Mouse (Mus musculus) layer of hippocampus, adult 9-11 months (tissue): ENCODE data around the gene Hist2h3b.
"Not testable (repeated sequence)": the region's sequence is repeated elsewhere in the genome, so short reads cannot be mapped to it uniquely, and the experiment has no call there.

Source experiments
- DNase-seq: peaks from one replicate; pipeline ENCODE4 v3.0.0; 2022

The Hist2h3b gene

DNA sequence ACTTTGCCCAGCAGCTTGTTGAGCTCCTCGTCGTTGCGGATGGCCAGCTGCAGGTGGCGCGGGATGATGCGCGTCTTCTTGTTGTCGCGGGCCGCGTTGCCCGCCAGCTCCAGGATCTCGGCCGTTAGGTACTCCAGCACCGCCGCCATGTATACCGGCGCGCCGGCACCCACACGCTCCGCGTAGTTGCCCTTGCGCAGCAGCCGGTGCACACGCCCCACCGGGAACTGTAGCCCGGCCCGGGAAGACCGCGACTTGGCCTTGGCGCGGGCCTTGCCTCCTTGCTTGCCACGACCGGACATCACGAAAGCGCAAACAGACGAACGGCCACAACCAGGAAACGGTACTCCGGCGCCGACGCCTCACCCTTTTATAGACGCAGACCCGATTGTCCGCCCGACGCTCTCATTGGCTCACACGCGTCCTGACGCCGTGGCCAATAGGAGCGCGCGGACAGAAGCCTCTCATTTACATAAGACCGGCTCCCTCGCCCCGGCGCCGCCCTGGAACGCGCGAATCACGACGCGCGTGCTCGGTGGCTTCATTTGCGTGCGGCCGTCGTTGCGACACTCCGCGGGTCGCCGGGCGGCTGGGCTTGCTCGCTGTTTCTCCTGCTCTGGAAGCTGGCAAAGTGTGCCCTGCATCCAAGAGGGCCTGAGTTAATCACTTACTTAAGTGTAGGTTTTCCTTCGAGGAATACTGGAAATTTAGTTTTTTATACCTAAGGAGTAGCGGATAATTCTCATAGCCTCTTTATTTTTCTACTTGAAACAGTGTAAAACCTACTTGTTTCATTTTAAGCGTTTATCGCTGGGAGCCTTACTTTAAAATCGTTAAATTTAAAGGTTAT, 28.3 kb upstream of the Hist2h3b start, which contains the start of gene Hist2h2aa2:
Gene Hist2h2aa2 (minus strand): TSS at position 328 of the 850 bp plus-strand sequence.
- DNase-seq, result peak; percentile 94

DNA sequence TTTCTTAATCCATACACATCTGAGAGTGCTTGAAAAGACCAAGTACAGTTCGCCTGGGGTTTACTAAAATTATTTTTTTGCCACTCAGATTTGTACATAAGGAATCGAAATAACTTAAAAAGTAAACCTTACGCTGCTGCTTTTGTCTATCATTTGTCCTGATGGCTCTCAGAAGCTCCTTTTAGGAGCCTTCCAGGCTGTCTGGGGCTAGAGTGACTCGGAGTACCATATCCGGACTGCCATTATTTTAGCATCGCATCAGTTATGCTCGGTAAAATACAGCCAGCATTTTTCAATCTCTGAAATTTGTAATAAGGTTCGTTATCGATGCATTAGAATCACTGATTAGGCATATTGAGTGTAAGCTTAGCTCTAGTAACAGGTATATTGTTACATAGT, 27.7 kb upstream of the Hist2h3b start:
- DNase-seq, result no peak

DNA sequence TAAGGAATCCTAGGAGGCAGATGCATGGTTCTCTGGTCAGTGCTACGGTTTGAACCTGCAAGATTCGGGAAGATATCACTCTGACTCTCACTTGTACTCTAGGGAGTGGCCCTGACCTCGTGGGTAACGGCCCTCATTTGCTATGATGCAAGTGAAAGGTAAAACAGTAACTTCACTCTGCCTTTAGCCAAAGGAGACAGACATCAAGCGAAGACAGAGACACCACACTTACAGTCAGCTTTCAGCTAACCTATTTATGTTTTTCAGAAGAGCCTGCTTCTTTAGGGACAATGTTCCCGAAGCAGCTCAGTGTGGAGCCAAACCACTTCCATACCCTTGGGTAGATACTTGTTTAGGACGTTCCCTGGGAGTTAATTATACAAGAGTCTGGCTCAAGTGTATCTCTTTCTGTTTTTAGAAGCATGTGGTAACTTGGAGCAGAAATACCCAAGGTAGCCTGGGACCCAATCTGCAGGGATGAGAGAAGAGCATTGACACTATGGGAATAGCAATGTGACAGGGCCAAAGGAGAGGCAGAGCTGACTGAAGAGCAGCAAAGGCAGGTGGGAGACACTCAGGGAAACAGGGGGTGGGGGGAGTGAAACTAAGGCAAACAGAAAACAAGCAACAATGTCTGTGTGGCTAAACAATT, 24.4 kb upstream of the Hist2h3b start:
- peak; percentile 10 for DNase-seq

DNA sequence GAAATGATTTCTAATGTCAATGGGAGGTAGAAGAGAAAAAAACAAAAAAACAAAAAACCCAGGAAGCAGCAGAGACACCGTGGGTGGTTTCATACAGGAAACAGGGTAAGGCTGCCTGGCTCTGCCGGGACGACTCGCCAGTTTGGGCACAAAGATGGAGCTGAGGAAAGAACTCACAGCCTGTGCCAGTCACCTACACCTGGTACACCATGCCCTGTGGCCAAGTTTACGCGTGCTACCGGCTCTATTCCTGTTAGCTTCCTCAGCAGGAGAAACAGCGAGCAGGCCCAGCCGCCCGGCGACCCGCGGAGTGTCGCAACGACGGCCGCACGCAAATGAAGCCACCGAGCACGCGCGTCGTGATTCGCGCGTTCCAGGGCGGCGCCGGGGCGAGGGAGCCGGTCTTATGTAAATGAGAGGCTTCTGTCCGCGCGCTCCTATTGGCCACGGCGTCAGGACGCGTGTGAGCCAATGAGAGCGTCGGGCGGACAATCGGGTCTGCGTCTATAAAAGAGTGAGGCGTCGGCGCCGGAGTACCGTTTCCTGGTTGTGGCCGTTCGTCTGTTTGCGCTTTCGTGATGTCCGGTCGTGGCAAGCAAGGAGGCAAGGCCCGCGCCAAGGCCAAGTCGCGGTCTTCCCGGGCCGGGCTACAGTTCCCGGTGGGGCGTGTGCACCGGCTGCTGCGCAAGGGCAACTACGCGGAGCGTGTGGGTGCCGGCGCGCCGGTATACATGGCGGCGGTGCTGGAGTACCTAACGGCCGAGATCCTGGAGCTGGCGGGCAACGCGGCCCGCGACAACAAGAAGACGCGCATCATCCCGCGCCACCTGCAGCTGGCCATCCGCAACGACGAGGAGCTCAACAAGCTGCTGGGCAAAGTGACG, 23.2 kb upstream of the Hist2h3b start, which contains the start of gene Hist2h2aa1:
Gene Hist2h2aa1 (plus strand): TSS at position 495 of the 884 bp plus-strand sequence.
- DNase-seq, result peak; percentile 92

DNA sequence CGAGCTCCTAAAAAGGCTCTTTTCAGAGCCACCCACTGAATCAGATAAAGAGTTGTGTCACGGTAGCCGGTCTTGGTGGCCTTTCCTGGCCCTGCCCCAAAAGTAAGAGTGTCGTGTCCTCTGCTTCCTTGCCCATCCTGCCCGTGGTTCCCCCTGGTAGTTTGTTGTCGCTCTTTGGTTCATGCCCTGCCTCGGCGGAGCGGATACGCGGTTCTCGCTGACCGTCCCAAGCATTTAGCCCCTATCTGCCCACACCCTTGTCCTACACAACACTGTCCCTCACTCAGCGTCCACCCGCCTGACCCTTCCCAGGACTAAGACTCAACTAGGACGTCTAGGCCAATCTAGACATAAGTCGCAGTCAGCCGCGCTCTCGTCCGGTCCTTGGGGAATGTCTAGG, 22.4 kb upstream of the Hist2h3b start:
- DNase-seq, result not testable (repeated sequence)

DNA sequence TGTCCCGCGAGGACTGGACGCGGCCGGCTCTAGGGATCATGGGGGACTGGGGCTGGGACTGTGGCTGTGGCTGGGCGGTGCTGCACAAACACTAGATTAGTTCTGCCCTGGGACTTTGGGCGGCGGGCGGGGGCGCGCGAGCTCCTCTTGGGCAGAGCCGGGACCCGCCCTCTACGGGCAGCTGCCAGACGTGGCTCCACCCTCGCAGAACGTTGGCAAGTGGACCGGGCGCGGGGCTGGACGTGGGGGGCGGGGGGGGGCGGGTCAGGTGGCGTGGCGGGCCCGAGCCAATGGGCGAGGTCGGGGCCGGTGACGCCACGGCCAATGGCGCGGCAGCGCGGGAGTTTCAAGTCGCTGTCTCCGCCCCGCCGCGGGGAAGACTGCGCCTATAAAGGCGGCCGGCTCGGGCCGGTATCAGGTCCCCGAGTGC, 22.0 kb upstream of the Hist2h3b start, which contains the start of gene Hist2h3c1:
Gene Hist2h3c1 (plus strand): TSS at position 259 of the 430 bp plus-strand sequence.
- DNase-seq, result not testable (repeated sequence)

DNA sequence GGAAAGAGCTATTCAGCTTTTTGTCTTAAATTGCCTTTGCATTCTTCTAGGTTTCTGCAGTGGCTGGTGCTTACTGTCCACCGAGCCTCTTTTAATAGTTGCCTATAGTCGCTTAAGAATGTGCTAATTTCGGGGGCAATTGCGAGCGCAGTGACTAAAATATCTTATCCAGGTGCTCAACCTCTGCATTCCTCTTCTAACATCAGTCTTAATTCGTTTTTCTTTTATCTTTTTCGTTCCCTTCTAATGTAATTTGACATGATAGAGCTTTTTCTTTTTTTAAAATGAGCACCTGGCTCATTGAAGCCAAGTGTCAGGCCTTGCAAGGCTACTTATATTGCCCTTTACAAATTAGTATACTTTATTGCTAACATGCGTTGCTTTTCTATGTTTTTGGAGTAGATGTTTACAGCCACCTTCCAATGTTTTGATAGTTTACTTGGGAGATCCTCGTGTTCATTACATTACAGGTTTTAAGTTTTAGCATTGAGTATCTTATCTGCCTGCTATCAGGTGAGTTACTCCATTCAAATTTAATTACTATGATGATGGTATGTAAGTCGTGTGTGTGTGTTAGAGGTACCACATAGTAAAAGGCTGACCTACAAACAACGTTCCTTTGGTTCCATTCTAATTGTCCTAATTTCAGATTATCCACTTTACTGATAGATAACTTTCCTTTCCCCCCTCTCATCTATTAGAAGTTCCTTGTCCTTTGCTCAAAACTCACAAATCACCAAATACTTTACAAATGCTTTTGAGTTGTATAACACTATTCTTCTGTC, 20.9 kb upstream of the Hist2h3b start:
- no peak for DNase-seq

DNA sequence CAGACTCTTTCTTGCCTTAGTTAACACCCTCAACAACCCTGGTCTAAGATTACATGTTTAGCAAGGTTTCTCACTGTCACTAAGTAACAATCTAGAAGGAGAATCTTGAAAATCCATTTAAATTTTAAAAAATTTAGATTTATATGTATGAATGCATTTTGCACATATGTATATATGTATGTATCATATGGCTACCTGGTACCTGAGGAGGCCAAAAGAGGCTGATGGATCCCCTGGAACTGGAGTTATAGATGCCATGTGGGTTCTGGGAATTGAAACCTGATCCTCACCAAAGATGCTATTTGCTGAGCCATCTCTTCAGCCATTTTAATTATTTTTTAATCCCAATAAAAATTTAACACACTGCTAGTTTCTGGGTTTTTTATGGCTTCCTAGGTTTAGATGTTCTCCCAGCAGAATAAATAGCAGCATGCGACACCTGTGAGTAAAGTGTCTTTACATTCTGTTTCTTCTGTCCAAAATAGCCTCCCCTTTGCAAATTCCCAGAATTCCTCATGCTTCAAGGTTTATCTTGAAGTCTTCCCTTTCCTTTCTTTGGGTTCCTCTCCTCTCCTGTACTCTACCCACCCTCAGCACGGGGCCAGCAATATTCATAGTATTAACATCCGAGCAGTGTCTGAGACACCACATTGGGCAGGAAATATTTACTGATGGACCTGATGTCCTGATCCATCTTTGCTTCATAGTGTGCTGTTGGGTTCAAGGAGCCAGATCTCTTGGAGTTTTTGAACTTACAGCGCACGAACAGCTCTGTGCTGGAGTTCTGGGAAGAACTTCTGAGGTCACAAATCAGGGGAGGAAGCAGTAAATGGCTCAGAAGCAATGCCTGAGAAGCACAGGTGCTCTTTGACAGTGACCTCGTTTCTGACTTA, 20.1 kb upstream of the Hist2h3b start:
- no peak for DNase-seq

DNA sequence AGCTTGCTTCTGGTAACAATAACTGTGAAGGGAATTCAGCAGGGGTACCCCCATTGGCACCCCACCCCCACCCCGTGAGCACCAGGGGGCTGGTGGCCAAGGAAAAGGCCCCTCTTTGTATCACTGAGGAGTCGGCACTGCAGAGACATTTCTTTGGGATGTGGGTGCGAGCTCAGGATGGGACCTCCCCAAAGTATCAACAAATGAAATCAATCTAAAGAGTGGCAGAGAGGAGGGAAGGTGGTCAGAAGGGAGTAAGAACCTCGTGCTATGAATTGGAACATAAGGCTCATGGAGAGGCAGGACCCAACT, 19.5 kb upstream of the Hist2h3b start:
- no peak for DNase-seq

DNA sequence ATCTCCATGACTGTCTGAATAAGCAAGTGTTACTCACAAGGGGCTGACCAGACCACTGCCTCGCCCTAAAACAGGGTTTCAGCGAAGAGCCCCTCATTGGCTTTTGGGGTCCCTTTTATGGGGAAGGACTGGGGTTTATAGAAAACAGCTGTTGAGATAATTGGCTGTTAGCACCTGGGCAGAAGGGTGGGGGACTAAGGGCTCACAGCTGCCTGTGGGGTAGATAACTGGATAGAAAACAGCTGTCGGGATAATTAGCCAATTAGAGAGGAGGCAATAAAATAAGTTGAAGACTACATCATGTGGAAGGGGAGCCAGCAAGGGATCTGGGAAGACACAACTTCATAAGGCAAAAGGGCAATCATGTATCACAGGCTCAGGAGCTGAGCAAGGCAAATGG, 17.6 kb upstream of the Hist2h3b start:
- no peak for DNase-seq

DNA sequence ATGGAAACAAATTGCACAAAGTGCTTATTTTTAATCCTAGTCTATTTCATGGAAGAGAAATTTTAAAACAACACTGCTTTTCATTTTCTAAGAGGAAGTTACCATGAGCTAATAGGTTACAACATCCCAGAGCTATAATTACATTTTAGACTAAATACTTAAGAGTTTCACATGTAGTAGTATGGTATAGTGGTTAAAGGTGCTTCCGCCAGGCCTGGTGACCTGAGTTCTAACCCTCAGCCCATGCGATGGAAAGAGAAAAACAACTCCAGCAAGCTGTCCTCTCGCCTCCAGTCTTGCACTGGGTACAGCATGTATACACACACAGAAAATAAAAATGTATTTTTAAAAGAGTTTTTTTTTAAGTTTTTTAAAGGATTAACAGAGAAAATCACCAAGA, 16.7 kb upstream of the Hist2h3b start:
- no peak for DNase-seq

DNA sequence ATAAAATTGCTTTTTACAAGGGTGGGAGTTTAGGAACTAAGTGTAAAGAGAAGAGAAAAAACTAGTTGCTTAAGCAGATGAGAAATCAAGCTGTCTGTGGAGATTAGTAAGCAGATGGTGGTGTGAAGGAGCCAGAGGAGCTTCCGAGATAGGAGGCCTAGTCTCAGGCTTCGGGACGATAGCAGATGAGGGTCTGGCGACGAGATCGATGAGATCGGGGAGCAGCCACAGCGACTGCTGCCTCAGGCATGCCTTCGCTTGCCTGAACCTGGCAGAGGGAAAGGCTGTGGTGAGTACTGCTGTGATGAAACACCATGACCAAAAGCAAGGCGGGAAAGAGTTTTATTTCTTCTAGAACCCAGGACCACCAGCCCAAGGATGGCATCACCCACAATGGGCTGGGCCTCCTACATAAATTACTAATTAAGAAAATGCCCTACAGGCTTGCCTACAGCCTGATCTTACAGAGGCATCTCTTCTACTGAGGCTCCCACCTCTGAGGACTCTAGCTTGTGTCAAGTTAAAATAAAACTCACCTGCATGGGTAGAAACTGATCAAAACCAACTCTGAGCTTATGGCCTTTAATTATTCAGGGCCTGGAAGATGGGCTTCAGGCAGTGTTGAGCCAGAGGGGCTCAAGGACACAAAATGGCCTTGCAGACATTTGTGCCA, 13.6 kb upstream of the Hist2h3b start:
- DNase-seq, result no peak

DNA sequence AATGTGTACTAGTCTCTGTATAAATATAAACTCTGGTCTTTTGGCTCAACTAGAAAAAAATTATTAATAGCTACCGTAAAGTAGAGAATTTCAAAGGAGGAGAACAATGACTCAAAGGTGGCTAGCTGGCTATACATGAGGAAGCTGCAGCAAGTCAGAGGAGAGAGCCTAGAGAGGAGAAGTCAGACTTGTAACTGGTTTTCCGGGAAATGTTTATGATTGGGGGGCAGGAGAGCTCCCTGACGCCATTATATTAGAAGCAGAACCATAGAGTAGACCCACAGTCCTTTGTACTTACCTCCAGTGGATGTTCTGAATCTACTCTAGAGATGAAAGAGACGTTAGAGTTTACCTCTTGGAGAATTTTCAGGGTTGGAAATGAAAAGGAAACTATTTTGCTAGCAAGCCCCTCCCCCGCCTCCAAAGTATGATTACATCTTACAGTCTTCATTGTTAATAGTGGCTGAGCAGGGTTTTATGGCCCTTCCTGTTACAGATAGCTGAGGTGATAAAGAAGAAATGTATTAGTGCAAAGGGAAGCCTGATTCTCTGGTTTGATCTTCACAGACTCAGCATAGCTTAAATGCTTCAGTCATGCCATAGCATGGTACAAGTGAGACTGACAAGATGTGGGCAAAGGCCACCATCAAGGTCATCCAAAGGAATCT, 12.4 kb upstream of the Hist2h3b start:
- DNase-seq, result no peak

DNA sequence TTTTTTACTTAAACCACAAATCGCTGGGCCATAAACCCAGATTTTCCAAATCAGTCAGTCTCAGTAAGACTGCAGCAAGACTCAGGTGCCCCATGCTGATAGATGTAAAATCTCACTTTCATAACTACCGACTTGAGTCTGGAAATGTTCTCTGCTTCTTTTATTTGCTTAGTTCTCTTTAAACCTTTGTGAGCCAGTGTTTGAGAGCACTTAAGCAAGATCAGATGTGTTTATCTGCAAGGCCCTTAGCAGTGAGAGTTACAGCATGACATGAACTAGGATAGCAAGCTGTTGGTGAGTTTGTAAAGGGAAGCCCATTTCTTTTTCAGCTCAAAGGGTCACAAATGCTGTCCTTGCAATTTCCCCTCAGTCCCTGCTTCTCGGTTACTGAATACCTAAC, 11.3 kb upstream of the Hist2h3b start:
- DNase-seq, result no peak

DNA sequence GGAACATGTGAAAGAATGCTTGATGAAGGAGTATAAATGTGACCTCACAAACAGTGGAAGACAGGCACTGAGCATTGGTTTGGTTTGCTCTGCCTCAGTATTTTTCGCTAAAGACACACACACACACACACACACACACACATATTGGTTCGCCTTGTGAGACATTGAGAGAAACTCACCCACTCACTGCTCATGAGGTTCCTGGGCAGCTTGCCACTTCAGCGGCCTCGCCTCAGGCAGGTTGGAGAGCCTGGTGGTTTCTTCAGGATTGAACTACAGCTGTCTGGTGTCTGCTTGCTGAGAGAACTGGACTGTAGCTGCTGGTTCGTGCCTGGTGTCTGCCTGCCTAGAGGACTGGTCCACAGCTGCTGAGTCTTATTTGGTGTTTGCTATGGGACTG, 8.2 kb upstream of the Hist2h3b start:
- DNase-seq, result no peak

DNA sequence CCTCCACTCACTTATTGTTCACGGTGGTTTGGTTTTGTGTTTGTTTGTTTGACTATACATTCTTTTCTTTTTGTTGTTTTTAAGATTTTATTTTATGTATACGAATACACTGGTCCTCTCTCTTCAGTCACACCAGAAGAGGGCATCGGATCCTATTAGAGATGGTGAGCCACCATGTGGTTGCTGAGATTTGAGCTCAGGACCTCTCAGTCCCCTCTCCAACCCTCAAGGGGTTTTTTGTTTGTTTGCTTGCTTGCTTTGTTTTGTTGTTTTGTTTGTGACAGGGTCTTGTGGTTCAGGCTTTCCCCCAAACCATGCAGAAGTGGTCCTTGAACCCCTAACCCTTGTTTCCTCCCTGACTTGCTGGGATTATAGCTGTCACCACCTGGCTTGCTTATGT, 6.8 kb upstream of the Hist2h3b start:
- no peak for DNase-seq

DNA sequence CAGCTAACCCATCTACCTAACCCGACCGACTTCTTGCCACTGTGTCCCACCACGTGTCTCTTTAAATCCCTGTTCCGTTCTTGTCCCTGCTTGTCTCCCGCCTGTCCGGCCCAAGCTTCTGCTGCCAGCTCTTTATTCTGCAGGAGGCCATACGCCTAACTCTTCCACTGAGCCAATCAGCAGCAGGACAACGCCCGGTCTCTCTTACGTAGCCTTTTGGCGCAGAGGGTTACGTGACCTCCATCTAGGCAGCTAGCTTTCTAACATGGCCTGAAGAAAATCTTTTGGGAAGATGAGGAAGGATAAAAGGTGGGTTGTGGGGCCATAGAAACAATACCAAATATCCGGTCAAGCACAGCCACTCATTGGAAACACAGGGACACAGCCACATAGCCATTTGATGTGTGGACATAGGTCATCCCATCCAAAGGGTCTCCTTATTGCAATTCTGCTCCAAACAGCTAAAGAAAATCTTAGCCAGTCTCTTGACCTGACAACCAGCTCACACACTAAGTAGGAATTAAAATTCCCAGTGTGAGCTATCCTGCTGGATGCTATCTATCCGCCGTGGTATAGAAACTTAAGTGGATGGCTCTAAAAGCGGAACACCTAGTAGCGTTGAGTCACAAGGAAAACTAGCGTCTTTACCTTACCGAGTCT, 6.1 kb upstream of the Hist2h3b start:
- peak; percentile 91 for DNase-seq

DNA sequence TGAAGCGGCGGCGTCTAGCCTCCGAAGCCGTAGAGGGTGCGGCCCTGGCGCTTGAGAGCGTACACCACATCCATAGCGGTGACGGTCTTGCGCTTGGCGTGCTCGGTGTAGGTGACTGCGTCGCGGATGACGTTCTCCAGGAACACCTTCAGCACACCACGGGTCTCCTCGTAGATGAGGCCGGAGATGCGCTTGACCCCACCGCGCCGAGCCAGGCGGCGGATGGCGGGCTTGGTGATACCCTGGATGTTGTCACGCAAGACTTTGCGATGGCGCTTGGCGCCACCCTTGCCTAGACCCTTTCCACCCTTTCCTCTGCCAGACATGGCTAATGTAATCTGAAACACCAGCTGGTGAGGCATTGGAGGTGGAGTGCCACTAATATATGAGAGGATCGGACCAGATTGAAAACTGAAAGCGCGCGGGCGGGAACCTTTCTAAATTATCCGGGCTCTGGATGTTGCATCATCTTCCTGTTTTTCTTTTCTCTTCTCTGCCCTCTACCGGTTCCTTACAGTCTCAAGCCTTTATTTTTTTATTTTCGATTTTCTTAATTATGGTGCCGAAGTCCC, 5.4 kb upstream of the Hist2h3b start, which contains the start of gene Hist2h4:
Gene Hist2h4 (minus strand): TSS at position 333 of the 572 bp plus-strand sequence.
- DNase-seq, result peak; percentile 97
